Mouse (Mus musculus) embryonic facial prominence, embryonic 10.5 days (tissue): Measurements from ENCODE around the gene Tango6. TPM values are rescaled to one million over a fixed set of nuclear protein-coding genes. Genes with fewer than 3 reads are reported as not detected.

Experiments used
- DNase-seq: peaks from one replicate; pipeline ENCODE4 v3.0.0-alpha.2; 2017; ENCODE audit warnings: low spot score
- H3K27ac ChIP-seq: fragments of 300-500 bp; sonication (generic); replicated peaks from 2 replicates; pipeline ENCODE4 v1.5.1; 2016; ENCODE audit warnings: mild to moderate bottlenecking
- H3K27me3 ChIP-seq: fragments of 300-500 bp; sonication (generic); replicated peaks from 2 replicates; pipeline ENCODE4 v1.6.1; 2016; ENCODE audit warnings: low read depth, mild to moderate bottlenecking; ENCODE audit not compliant: poor library complexity, severe bottlenecking
- H3K36me3 ChIP-seq: fragments of 300-500 bp; sonication (generic); replicated peaks from 2 replicates; pipeline ENCODE4 v1.6.1; 2016; ENCODE audit warnings: mild to moderate bottlenecking, moderate library complexity
- H3K4me1 ChIP-seq: fragments of 300-500 bp; sonication (generic); 2 replicates; pipeline ENCODE4 v1.6.1; 2016
- H3K4me3 ChIP-seq: fragments of 300-500 bp; sonication (generic); 2 replicates; pipeline ENCODE4 v1.5.1; 2016; ENCODE audit warnings: mild to moderate bottlenecking, moderate library complexity
- H3K9me3 ChIP-seq: fragments of 300-500 bp; sonication (generic); 2 replicates; pipeline ENCODE4 v1.6.1; 2016; ENCODE audit warnings: mild to moderate bottlenecking
- WGBS: fragments of 180-500 bp; shearing (Covaris S2); methylation state at CpG from one replicate; pipeline ENCODE4 v1.1.7; 2016; 5-methylcytosine and 5-hydroxymethylcytosine counted together
- polyA plus RNA-seq: library from polyadenylated mRNA; unstranded; fragments of >200 nt; fragmentation: Nextera tagmentation; extraction: Ambion mirVana; gene quantifications from 2 replicates; pipeline ENCODE4 v1.2.1, GENCODE M21; 2016

Tango6 gene
- polyA plus RNA-seq, 1 experiment from 2014 or later: 16.3 TPM

DNA sequence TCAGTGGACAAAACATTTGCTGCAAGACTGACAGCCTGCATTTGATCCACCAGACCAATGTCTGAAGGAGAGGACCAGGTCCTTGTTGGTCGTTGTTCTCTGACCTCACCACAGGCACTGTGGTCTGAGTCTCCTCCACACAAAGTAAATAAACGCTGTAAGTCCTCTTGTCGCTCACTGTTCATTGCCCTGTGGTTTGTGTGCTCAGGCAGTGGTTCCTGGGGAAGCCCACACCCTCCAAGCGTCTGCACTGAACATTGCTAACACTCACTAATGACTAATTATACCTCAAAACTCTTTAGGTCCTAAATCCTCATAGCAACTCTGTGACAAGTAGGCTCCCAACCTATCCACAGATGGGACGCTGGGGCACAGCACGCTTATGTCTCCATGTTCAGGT is 153.7 kb downstream of the Tango6 start:
- no peaks in the 10 kb centered on the region for H3K27me3 ChIP-seq
- no peak for DNase-seq
- H3K9me3 ChIP-seq: no peaks in the 10 kb centered on the region
- H3K27ac ChIP-seq: no peak overlapping the region
- 87% methylated on average over 6 of the region's 6 CpGs for WGBS
- peaks cover 12% of the 10 kb centered on the region; the same call in 1 of the 2 replicates for H3K36me3 ChIP-seq
- H3K4me1 ChIP-seq: peaks cover 16% of the 10 kb centered on the region
- H3K4me3 ChIP-seq: no peak overlapping the region

DNA sequence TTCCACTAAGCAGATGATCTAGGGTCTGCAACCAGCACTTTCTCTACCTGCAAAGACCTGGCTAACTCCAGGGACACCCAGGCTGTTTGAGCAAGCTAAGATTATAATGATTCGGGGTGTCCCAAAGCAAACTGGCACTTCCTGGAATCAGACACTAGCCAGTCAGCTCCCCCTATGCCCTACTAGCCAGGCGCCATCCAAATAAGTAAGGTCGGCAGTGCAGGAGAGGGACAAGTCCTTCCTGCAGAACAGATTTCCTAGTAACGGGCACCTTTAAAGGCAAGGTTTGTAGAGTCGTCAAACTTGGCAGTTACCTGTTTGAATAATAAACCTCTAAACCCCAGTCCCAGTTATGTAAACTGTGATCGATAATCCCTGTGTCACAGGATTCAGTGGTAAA is 155.9 kb downstream of the Tango6 start:
- peaks cover 16% of the 10 kb centered on the region for H3K4me1 ChIP-seq
- H3K36me3 ChIP-seq: peaks cover 12% of the 10 kb centered on the region
- no peak overlapping the region for H3K4me3 ChIP-seq
- no peaks in the 10 kb centered on the region for H3K9me3 ChIP-seq
- 83% methylated on average over 6 of the region's 6 CpGs for WGBS
- DNase-seq: no peak
- H3K27me3 ChIP-seq: no peaks in the 10 kb centered on the region
- H3K27ac ChIP-seq: 0 out of 2 replicates have a peak overlapping the region, but pooled peaks have one; percentile 36

DNA sequence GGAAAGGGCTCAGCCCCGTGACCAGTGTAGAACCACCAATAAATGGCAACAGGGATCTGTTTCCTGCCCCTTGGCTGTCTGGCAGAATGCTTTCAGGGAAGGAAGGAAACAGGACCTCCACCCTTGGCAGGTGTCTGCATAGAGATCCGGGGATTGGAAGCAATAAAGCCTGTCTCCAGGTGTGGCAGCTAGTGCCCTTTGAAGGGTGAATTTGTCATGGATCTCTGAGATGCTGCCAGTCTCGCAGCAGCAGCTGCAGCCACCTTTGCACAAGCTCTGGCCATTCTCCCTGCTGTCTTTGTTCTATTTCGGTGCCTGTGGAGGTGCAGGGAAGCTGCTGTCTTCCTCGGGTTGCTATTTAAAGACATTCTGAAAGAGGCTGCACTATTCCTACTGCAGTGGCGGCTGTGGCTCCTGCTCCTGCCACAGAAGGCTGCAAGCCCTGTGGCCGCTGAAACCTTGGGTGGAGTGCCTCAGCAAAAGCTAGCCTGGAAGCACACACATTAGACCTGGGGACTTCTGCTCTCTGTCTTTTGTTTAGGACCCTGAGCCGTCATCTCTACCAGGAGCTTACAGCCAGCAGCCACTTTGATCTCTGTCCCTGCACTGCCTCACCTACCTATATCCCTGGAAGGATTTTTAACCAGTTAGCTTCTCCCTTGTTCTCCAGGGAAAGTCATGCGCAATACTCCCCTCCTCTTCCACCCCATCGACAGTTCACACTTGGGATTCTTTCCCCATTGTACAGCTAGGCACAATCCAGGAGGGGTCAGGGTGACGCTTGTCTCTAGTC is 156.5 kb downstream of the Tango6 start:
- Histone ChIP-seq H3K4me1 (peaks cover 16% of the 10 kb centered on the region), H3K36me3 (peaks cover 12% of the 10 kb centered on the region), H3K27me3 (no peaks in the 10 kb centered on the region), H3K27ac (peak overlapping the region; percentile 36), H3K4me3 (no peak overlapping the region), H3K9me3 (no peaks in the 10 kb centered on the region)
- no peak for DNase-seq
- whole genome bisulfite sequencing: 52% methylated on average over 11 of the region's 11 CpGs

DNA sequence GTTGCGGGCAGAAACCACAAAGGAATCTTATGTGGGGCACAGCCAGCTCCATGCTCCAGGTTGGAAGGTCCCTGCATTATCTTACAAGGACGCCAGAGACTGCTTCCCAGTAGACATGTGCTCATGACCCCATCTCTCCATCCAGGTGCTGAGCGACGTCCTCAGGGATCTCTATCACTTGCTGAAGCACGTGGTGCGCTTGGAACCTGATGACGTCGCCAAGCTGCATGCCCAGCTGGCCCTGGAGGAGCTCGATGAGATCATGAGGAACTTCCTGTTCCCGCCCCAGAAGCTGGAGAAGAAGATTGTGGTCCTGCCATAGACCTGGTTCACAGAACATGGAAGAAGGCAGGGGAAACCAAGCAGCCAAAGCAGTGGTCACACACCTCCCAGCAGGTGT is 167.2 kb downstream of the Tango6 start:
- H3K27me3 ChIP-seq: no peaks in the 10 kb centered on the region
- H3K9me3 ChIP-seq: no peaks in the 10 kb centered on the region
- no peak for DNase-seq
- peaks cover 10% of the 10 kb centered on the region for H3K4me1 ChIP-seq
- 88% methylated on average over 10 of the region's 10 CpGs for WGBS
- H3K4me3 ChIP-seq: no peak overlapping the region
- no peak overlapping the region for H3K27ac ChIP-seq
- H3K36me3 ChIP-seq: peaks cover 25% of the 10 kb centered on the region

DNA sequence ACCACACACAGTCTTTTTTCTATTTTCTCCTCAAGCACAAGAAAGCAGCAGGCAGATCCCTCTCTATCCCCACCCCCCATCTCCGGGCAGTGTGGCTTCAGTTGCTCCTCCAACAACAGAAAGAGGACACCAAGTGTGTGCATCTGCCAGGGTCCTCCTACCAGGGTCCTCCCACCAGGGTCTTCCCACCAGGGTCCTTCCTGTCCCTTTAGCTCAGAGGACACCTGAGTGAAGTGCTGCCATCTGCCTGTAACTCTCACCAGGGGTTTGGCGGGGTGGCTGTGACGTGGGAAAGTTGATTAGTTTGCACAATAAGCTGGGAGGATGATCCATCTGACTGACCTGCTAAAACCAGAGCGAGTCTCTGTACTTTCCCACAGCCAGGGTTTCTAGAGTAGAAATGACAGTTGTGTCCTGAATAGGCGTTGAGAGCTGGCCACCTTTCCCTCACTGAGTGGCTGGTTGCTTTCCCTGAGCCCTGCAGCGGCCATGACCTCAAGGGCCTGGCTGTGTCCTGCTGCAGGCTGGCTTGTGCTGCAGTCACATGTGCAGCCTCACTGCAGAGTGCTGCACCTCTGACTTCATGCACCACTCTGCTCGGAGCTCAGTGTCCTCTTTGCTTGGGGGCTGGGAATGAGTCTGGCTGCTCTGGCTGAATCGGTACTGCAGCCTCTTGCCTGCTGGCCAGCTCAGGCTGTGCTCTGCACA is 171.8 kb downstream of the Tango6 start:
- no peaks in the 10 kb centered on the region for H3K27me3 ChIP-seq
- H3K9me3 ChIP-seq: no peaks in the 10 kb centered on the region
- WGBS: 50% methylated on average over 8 of the region's 8 CpGs
- H3K4me3 ChIP-seq: no peak overlapping the region
- peaks cover 25% of the 10 kb centered on the region for H3K36me3 ChIP-seq
- peaks cover 12% of the 10 kb centered on the region for H3K4me1 ChIP-seq
- DNase-seq: no peak
- H3K27ac ChIP-seq: no peak overlapping the region

DNA sequence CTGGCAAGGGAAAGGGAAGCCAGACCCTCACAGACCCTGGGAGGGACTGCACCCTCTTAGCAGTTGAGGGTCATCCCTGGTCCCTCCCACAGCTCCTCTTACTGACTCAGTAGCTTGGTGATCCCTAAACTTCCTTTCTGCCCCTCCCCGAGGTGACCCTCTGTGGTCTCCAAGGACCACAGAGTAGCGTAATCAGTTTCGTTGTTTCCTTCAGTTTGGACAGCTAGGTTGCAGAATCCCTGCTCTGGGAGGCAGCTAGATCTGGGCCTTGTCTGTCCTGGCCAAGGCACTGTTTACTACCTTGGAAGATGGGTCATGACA is 172.3 kb downstream of the Tango6 start:
- H3K4me3 ChIP-seq: no peak overlapping the region
- peaks cover 12% of the 10 kb centered on the region for H3K4me1 ChIP-seq
- no peaks in the 10 kb centered on the region for H3K9me3 ChIP-seq
- no peak overlapping the region for H3K27ac ChIP-seq
- DNase-seq: no peak
- 75% methylated on average over 3 of the region's 3 CpGs for WGBS
- H3K36me3 ChIP-seq: peaks cover 22% of the 10 kb centered on the region
- no peaks in the 10 kb centered on the region for H3K27me3 ChIP-seq

DNA sequence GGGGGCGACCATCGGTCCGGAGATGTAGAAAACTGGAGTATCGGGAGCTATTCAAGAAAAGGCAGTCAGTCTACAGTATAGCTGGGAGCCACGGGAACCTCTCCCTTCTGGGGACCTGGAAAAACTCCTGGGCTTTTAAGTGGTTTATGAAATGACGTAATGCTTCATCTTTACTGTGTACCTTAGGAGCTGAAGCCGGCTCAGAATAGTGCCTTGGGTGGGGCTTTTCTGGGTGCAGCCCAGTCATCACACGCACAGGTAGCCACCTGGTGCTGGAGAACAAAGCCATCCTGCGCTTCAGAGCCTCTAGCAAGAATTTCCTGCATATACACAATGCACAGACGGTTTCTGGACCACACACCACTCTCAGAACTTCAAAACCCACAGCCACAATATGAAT is 180.0 kb downstream of the Tango6 start:
- WGBS: 89% methylated on average over 10 of the region's 10 CpGs
- no peaks in the 10 kb centered on the region for H3K9me3 ChIP-seq
- no peak overlapping the region for H3K4me3 ChIP-seq
- H3K4me1 ChIP-seq: no peaks in the 10 kb centered on the region
- 0 out of 2 replicates have a peak, but pooled peaks cover 13% of the 10 kb centered on the region for H3K27me3 ChIP-seq
- H3K27ac ChIP-seq: no peak overlapping the region
- H3K36me3 ChIP-seq: no peaks in the 10 kb centered on the region
- no peak for DNase-seq

DNA sequence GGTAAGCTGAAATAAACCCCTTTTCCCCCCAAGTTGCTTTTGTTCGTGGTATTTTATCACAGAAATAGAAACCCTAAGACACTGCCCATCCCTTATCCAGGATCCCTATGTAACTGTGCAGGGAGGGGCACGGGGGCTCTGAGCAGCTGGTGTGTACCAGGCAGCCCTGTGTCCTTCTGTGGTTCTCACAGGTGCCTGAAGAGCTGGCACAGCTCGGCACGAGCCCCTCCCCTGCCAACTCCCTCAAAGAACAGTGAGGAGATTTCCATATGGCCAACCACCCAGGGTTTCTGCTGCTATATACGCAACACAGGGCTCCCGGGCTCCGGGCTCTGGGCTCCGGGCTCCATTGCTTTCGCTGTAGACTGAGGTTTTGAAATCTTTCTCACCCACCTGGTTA is 182.5 kb downstream of the Tango6 start:
- no peaks in the 10 kb centered on the region for H3K36me3 ChIP-seq
- H3K27me3 ChIP-seq: peaks cover 37% of the 10 kb centered on the region
- WGBS: 86% methylated on average over 9 of the region's 9 CpGs
- H3K4me1 ChIP-seq: peaks cover 14% of the 10 kb centered on the region
- no peak overlapping the region for H3K4me3 ChIP-seq
- DNase-seq: no peak
- no peak overlapping the region for H3K27ac ChIP-seq
- no peaks in the 10 kb centered on the region for H3K9me3 ChIP-seq

DNA sequence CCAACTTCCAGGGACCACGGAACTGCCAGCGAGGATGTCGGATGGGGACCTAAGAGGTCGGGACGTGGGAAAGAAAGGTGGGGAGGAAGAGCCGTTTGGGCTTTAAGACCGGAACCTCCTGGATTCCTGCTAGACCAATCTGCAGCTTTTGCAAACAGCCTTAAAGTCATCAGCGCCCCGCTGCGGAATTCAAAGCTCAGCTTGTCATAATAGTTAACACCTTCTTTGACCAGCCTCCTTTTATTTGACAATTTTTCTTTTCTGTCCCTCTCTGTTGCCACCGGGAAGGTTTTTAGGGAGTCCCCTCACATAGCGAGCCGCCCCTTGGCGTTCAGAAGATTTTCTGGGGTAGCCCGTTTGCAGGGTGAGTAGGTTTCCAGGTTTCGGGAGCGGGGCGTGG is 187.2 kb downstream of the Tango6 start, which contains the start of gene Has3:
Has3 (plus strand) TSS at position 192 of the 400 bp plus-strand sequence.
- Histone ChIP-seq H3K27ac (peak within 1 kb of the TSS; percentile 77), H3K9me3 (no peaks in the 10 kb centered on the region), H3K27me3 (peaks cover 80% of the 10 kb centered on the region), H3K4me3 (peak within 1 kb of the TSS; percentile 76), H3K36me3 (peaks cover 14% of the 10 kb centered on the region), H3K4me1 (peaks cover 43% of the 10 kb centered on the region)
- DNase-seq: peak; percentile 38
- under 1% methylated on average over 18 of the region's 18 CpGs for WGBS

DNA sequence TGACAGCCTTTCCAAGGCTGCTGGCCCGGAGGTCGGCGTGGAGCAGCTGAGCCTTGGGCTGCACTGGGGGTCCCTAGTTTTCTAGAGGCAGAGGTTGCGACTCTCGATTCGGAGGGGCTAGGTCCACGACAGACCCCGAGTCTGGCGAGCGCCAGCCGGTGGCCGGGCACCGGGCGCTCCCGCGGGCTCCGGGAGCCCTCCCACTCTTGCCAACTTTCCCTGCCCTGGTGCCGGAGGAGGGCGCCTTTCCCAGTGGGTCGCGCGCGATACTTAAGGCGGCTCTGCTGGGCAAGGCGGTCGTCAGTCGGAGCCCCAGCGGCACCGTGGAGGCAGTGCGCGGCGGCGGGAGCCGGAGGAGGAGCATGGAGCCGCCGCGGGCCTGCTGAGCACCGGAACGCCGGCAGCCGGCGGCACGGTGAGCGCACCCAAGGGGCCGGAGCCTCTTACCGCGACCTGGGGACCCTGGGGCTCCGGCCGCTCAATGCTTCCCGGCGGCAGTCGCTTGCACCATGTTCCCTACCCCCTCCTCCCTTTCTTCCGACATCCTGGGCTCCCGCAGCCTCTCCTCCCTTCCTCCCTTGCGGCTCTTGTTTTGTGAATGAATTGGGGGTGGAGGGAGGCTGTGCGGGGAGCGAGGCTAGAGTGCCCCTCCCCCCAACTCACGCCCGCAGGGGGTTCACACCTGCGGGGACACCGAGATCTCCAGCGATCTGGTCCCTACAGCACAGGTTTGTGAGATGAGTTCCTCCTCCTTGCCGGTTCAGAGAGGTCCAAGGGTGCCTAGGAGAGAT is 187.9 kb downstream of the Tango6 start:
- H3K4me3 ChIP-seq: peak overlapping the region; percentile 76
- H3K27ac ChIP-seq: peak overlapping the region; percentile 77
- DNase-seq: peak; percentile 77
- H3K27me3 ChIP-seq: peaks cover 76% of the 10 kb centered on the region
- H3K9me3 ChIP-seq: no peaks in the 10 kb centered on the region
- peaks cover 43% of the 10 kb centered on the region for H3K4me1 ChIP-seq
- under 1% methylated on average over 63 of the region's 63 CpGs for WGBS
- peaks cover 18% of the 10 kb centered on the region for H3K36me3 ChIP-seq

DNA sequence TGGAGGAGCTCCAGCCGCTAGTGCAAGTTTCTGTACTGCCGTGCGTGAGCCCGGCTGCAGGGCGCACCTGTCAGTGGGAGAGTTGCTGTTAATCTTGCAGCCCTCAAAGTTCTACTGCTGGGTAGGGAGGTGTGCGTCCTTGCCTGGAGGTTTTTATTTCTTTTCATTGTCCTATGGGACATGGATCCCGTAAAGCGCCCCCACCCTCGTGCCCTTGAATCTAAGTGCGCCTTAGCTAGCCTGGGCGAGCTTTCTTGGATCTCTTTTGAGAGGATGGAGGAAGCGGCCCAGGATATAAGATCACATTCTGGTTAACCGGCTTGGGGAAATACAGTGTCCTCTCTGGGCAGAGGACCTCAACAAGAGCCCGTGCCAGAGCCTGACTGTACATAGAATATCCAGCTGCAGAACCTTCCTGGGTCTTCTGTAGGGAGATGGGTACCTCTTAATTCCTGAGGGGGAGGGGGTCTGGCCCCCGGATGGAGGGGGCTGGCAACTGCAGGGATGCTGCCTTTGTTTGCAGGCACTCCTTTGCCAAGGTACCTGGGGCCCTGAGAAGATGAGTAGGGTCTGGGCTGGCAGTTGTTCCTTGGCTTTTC is 188.6 kb downstream of the Tango6 start:
- peak overlapping the region; percentile 77; the same call in 1 of the 2 replicates for H3K27ac ChIP-seq
- no peak for DNase-seq
- H3K4me1 ChIP-seq: peaks cover 43% of the 10 kb centered on the region
- peaks cover 76% of the 10 kb centered on the region for H3K27me3 ChIP-seq
- peak overlapping the region; percentile 76 for H3K4me3 ChIP-seq
- 1% methylated on average over 15 of the region's 15 CpGs for WGBS
- peaks cover 25% of the 10 kb centered on the region for H3K36me3 ChIP-seq
- no peaks in the 10 kb centered on the region for H3K9me3 ChIP-seq

DNA sequence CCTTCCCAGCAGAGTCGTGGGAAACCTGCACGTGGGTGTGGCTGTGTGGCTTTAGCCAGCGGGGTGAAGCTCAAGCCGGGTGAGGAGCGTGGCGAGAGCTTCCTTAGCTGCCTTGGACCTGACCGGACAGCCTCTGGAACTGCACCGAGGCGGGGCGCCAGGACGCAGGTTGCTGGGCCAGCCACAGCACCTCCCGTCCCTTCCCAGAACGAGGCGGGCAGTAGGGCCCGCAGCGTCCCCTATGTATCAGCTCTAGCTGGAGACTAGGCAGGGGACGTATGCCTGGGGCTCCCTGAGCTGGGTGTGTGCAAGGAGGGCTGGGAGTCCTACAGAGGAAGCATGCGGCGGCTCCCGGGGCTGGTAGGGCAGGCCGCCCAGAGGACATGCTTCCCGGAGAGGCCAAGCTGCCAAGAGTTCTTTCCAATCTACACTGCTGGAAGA is 189.1 kb downstream of the Tango6 start:
- H3K27me3 ChIP-seq: peaks cover 74% of the 10 kb centered on the region
- 0 out of 2 replicates have a peak overlapping the region, but pooled peaks have one; percentile 36 for H3K27ac ChIP-seq
- peaks cover 30% of the 10 kb centered on the region for H3K36me3 ChIP-seq
- H3K4me1 ChIP-seq: peaks cover 43% of the 10 kb centered on the region
- peak; percentile 77 for DNase-seq
- H3K9me3 ChIP-seq: no peaks in the 10 kb centered on the region
- H3K4me3 ChIP-seq: peak overlapping the region; percentile 76
- WGBS: under 1% methylated on average over 22 of the region's 22 CpGs
